Mouse (Mus musculus): ENCODE measurements at regions not wholly inside any gene's neighbourhood (a gene's known extent, or its start where the extent isn't known, plus 50 kb on each side); places are given as distances from the start of the nearest gene placed in this dataset.
"Not testable (repeated sequence)": the region's sequence is repeated elsewhere in the genome, so short reads cannot be mapped to it uniquely, and the experiment has no call there.

DNA sequence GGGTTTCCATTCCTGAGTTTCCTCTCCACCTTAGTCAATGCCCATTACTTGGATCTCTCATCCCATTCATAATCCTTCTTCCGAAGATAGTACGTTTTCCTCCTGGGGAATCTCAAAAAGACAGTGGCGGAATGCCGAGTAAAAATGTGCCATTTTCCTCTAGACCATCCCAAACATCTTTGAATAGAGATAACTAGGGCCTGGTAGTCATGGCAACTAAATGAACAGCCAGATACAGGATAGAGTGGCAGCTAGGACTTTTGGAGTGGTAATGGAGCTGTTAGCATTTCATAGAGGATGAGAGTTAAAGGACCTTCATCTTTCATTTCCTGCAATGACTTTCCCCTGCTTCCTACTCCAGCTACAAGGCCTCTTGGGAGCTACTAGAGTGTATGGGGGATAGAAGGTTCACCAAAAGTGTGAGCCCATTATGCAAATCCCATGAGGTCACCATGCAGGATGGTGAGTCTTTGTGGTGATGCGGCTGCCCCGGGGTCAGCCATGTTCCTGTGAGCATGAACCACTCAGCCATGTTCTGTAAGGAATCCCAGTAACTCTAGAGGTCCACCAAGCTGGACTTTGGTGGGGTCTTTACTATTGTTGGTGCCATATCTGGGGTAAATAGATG is 317.4 kb upstream of the Shh start:
- Histone ChIP-seq H3K27ac (no peak overlapping the region), H3K4me3 (no peak overlapping the region)
- no peak for TF ChIP-seq CTCF (conservative IDR thresholded peaks at IDR 0.05)
- DNase-seq (ENCODE audit: low spot score in 2 of 2), result peak in 1 of 2 experiments; percentile 16

DNA sequence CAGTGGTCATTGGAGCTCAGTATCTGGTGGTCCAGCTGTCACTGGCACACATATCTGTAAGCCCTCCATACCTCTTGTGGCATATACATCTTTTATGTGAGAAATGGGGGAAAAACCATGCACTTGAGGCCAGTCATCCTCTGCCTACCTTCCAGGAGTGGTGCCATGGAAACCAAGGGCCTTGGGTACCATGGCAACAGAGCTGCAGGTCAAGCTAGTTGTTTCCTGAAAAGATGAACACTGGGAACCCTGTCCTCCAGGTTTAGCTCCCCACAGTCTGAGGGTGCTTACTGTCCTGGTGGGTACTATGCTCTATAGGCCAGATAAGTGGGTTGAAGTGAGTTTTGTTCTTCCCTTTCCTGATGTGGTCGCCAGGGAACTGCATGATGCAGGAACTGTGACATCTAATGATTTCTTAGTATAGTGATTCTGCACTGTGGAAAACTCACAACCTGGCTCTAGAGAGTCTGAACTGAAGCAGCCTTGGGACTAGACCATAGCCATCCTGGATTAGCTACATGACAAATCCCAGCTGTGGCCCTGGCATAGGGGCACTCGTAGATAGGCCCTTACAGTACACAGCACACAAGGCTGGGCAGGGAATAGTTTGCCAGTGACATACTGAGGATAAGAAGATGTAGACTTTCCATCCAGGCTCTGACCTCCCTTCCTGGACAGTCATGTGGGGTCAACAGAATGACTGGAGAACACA is 308.7 kb upstream of the Shh start:
- H3K27ac ChIP-seq, result no peak overlapping the region
- H3K4me3 ChIP-seq, result no peak overlapping the region
- no peak for TF ChIP-seq CTCF (conservative IDR thresholded peaks at IDR 0.05)
- DNase-seq (ENCODE audit: low spot score in 2 of 2), result no peak

GRCm38 (mm10) chr5:28771796-28772195 is 304.7 kb upstream of the Shh start:
- H3K27ac ChIP-seq, result no peak overlapping the region
- no peak overlapping the region for H3K4me3 ChIP-seq
- TF ChIP-seq CTCF (conservative IDR thresholded peaks at IDR 0.05), result no peak
- no peak for DNase-seq (ENCODE audit: low spot score in 2 of 2)

DNA sequence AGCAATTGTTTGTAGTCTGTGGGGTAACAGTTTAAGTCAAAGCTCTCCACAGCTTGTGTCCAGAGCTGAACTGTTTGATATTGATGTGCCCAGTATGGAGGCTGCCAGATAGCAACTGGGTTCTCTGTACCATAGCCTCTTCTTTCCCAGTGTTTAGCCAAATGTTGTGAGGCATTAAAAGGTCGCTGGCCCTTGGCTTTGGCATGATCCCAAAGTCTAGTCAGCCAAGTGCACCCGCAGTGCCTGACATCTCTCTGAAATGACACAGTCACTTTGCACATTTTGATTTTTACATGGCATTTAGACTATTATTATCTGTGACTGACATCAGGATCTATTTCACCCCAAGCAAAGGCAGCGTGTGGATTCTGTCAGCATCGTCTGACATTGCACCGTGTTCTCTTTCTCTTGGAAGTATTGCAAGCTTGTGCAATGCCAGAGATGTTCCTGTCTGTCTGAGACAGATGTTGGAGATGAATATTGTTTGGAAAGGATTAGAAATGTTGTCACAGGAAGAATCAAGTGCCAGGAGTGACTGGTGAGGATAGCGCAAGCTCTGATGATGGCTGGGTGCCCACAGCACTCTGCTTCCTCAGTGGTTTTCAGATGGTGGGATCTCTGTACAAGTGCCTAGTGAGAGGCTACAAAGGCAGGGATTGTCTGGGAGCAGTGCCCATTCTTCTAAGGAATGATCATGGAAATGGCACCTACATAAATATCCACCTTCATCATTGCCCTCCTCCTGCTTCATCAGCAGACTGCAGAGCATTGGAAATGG is 289.3 kb upstream of the Shh start:
- no peak overlapping the region for H3K4me3 ChIP-seq
- no peak overlapping the region for H3K27ac ChIP-seq
- peak in 1 of 2 experiments; percentile 10 for DNase-seq (ENCODE audit: low spot score in 2 of 2)
- TF ChIP-seq CTCF (conservative IDR thresholded peaks at IDR 0.05), result no peak

DNA sequence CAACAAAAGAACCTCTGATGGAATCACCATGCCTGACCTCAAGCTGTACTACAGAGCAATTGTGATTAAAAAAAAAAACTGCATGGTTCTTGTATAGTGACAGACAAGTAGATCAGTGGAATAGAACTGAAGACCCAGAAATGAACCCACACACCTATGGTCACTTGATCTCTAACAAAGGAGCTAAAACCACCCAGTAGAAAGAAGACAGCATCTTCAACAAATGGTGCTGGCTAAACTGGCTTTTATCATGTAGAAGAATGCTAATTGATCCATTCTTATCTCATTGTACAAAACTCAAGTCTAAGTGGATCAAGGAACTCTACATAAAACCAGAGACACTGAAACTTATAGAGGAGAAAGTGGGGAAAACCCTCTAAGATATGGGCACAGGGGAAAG is 284.8 kb upstream of the Shh start:
- H3K27ac ChIP-seq; DNase-seq (ENCODE audit: low spot score in 2 of 2); H3K4me3 ChIP-seq: not testable (repeated sequence)

DNA sequence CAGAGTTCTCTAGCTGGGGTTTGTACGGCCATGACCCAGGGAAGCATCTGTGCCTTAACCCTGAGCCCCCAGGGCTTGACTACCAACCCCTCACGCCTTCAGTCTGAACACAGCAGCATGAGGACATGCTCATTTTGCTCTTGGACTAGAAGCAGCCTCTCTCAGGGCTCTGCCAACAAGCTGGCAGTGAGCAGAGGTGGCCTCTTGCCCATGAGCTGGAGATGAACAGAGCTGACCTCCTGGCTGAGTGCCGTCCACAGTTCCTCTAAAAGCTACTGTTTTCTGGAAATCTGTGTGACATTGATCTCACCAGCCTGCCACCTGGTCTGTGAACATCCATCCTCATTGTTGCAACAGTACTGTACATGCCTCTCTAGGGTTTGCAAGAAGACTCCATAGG is 267.7 kb upstream of the Shh start:
- TF ChIP-seq CTCF (conservative IDR thresholded peaks at IDR 0.05), result no peak
- Histone ChIP-seq H3K27ac (no peak overlapping the region), H3K4me3 (no peak overlapping the region)
- DNase-seq (ENCODE audit: low spot score in 2 of 2), result peak; percentile 5 to 20

DNA sequence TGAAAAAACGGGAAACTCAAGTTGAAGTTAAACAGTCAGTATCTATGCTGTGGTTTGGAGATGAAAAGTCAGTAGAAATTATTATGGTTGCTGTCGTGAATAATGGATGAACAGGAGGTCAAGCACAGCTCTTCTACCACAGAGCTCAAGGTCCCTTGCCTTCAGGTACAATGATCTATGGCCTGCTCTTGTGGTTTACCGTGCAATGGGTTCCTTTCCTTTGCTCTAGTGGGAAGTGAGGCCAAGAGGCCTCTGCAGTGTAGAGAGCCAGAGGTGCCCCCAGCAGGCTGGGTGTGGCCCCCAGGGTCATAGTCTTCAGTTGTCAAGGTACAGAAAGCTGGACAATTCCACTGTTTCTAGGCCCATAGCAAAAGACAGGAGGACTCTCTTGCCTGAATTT is 255.0 kb upstream of the Shh start:
- Histone ChIP-seq H3K4me3 (no peak overlapping the region), H3K27ac (no peak overlapping the region)
- no peak for TF ChIP-seq CTCF (conservative IDR thresholded peaks at IDR 0.05)
- DNase-seq (ENCODE audit: low spot score in 2 of 2), result no peak

GRCm38 (mm10) chr5:28714978-28715377 is 247.9 kb upstream of the Shh start:
- no peak for DNase-seq (ENCODE audit: low spot score in 2 of 2)
- no peak for TF ChIP-seq CTCF (conservative IDR thresholded peaks at IDR 0.05)
- Histone ChIP-seq H3K4me3 (no peak overlapping the region), H3K27ac (no peak overlapping the region)

- Histone ChIP-seq H3K4me3 (no peak overlapping the region), H3K27ac (no peak overlapping the region)
- no peak for DNase-seq (ENCODE audit: low spot score in 2 of 2)
- no peak for TF ChIP-seq CTCF (conservative IDR thresholded peaks at IDR 0.05)
These were observed 243.5 kb upstream of the Shh start for GRCm38 (mm10) chr5:28710517-28710916.

DNA sequence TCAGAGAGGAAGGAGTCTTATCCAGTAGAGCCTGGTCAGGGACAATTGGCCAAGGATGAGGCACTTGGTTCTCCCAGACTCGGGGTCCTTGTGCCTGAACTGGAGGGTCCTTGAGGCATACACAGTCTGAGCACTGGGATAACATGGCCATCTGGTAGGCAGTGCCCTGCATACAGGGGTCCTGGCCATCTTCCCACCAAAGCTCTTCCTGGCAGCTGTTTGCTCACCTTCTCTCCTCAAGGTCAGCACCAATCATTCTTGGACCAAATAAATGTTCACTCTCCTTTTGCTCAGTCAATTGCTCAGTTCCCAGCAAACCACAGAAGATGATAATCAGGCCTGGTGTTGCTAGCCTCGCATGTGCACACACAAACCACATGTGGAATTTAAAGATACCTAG is 242.6 kb upstream of the Shh start:
- no peak for TF ChIP-seq CTCF (conservative IDR thresholded peaks at IDR 0.05)
- DNase-seq (ENCODE audit: low spot score in 2 of 2), result no peak
- H3K4me3 ChIP-seq, result no peak overlapping the region
- no peak overlapping the region for H3K27ac ChIP-seq

DNA sequence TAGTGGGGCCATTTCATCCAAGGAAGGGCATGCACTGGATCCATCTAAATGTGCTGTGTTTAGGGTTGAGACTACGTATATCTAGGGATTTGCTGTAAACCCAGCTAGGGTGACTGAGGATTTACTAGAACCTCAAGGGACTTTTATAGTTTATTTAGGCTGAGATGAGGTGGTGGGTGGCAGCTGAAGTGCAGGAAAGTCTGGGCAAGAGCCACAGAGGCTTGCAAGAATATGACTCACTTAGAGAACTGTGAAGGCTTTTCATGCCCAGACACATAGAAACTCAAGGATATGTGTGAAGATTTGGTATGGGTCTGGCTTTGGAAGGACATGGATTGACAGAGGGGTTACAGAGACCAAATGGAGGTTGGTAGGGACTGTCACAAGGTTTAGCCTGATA is 237.3 kb upstream of the Shh start:
- H3K27ac ChIP-seq, result no peak overlapping the region
- TF ChIP-seq CTCF (conservative IDR thresholded peaks at IDR 0.05), result no peak
- DNase-seq (ENCODE audit: low spot score in 2 of 2), result no peak
- H3K4me3 ChIP-seq, result no peak overlapping the region

GRCm38 (mm10) chr5:28696966-28697365 is 229.9 kb upstream of the Shh start:
- Histone ChIP-seq H3K4me3 (no peak overlapping the region), H3K27ac (no peak overlapping the region)
- no peak for DNase-seq (ENCODE audit: low spot score in 2 of 2)
- TF ChIP-seq CTCF (conservative IDR thresholded peaks at IDR 0.05), result no peak

GRCm38 (mm10) chr5:28690110-28690509 is 223.1 kb upstream of the Shh start:
- Histone ChIP-seq H3K27ac (no peak overlapping the region), H3K4me3 (no peak overlapping the region)
- TF ChIP-seq CTCF (conservative IDR thresholded peaks at IDR 0.05), result no peak
- no peak for DNase-seq (ENCODE audit: low spot score in 2 of 2)

All from layer of hippocampus, adult 2 months (tissue).